Mouse (Mus musculus) spleen, embryonic (tissue): Measurements from ENCODE around the gene Ece1.

Experiments used
- CTCF ChIA-PET: fragments of 350-600 bp; sonication (Branson Sonifier 250); formaldehyde crosslinking; loops from one replicate; lab custom pipeline; 2022; lab: Charles Lee

The Ece1 gene

DNA sequence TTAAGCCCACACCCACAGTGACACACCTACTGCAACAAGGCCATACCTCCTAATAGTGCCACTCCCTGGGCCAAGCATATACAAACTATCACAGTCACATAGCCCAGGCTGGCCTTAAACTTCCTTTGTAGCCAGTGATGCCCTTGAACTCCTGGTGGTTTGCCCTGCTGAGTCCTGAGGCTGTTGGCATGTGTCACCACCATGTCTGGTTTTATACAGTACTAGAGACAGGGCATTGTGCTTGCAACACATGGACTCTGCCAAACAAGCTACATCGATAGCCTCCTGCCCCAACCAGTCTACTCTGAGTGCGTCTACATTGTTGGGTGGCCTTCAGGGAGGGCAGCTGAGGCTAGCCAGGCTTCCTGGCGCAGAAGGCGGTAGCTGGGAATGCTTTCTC, 74.1 kb downstream of the Ece1 start:
- CTCF ChIA-PET = interaction anchor here (0.7 kb wide), 1 partner anchor 78 kb away, joined by 4 read pairs; no protein-coding TSS in a partner anchor

DNA sequence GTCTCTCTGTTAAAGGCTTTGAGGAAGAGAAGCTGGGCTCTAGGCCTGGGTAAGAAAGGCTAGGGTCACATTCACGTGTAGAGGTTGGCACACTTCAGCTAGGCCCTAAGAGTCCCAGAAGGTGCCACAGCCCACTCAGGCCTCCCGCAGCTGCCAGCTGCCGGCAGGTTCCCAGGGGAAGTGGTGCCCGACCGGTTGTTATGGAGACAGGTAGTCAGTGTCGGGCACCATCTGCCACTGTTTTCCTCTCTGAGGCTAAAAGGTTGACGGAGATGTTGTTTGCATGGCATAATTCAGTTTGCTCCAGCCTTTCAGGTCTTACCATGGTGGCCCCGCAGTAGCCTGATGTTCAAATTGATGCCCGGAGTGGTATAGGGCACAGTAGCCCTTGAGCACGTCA, 78.0 kb downstream of the Ece1 start:
- CTCF ChIA-PET = no interaction called here

DNA sequence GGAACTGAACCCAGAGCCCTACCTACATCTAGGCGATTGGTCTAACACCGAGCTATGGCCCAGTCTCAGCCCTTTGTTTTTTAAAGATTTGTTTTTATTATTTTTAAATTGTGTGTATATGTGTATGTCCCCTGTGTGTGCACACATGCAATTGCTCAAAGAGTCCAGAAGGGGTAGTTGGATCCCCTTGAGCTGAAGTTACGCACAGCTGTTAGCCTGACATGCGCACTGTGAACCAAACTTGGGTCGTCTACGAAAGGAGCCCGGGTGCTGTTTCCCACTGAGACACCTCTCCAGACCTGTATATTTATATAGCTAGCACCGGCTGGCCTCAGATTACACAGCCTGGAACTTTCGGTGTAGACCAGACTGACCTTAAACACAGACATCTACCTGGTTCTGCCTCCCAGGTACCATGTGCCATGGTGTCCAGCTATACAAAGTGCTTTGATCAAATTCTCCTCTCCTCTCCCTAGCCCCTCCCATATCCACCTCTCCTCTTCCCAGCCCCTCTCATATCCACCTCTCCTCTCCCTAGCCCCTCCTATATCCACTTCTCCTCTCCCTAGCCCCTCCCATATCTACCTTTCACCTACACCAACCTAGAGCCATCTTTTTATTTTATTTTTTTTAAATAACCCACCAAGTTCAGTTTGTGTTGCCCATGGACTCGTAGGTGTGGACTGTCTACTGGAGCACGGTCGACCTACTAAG, 79.3 kb downstream of the Ece1 start:
- CTCF ChIA-PET = no interaction called here

DNA sequence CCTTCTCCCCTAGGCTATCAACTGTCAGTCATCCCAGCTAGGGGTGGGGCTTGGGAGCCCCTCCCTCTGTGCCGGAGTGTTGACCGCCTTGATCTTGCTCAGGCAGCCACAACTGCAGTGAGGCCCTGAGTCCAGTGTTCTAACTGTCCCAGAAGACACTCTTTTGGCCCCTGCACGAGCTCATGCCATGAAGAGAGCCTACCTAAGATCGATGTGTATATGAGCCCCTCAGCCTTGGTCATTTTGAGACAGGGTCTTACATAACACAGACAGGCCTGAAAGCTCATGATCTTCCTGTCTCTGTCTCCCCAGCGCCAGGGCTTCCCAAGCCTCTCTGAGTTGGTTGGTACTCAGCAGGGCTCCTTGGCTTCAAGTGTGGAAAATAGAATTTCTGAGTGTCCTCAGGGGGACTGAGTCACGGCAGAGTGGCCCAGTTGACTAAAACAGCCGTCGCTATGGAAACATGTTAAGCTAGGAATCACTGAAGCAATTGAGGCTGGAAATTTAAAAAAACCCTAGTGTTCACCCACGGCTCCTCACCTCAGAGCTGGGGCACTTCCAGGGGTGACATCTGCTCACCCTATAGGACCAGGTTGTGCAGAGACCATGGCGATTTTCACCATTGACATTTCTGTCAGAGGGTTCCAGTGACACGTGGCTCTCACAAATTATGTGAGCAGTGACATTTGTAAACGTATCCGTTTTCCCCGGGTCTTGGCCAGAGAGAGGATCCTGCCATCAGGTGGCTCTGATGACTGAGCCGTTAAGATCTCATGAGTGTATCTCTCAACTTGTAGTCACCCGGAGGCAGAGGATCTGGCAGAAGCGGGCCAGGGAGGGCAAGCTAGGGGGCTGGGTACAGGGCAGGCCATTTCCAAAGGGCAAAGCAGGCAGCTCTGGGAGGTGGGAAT, 80.1 kb downstream of the Ece1 start:
- CTCF ChIA-PET = no interaction called here

DNA sequence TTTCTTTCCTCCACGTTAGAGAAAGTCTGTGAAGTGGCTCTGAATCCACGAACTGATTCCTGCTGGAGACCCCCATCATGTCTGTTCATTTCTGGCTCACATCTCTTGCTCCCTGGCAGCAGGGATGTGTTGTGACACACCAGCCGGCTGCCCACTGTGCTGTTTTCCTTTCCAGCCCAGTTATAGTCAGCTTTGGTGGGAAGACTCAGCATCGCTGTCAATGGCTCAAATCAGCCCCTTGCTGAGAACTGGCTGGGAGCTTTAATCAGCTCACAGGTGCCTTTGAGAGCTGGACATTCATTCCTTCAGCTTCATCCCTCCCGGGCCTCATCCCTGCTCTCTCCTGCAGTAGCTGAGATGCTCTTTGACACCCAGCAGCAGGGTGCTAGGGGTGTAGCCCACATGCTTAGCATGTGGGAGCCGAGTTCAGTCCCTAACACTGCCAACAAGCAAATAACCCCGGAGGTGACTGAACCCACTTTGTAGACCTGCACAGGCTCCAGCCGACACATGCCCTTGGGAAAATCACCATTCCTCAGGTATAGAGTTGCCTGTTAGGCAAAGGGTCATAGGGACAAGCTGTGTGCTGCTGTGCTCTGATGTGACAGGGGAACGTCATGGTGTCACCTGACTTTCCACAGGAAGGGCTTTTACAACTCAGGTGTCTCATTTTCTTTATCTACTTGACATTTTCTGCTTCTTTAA, 80.9 kb downstream of the Ece1 start:
- CTCF ChIA-PET = no interaction called here

DNA sequence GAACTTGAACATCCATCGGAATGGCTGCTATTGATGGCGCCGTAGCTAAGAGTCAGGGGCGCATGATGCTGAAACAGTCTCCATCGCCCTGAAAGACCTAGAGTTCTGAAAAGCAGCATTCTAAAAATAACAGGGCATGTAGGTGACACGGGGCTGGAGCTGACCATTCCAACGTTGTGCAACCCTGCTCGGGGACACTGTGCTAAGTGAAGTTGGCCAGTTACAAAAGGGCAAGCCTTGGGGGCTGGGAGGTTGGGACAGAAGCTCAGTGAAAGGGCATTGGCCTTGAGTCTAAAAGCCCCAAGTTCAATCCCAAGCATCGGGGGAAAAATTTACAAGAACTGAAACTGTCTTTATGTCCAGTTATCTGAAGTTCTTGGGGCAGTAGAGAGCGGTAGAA, 81.5 kb downstream of the Ece1 start:
- CTCF ChIA-PET = no interaction called here

DNA sequence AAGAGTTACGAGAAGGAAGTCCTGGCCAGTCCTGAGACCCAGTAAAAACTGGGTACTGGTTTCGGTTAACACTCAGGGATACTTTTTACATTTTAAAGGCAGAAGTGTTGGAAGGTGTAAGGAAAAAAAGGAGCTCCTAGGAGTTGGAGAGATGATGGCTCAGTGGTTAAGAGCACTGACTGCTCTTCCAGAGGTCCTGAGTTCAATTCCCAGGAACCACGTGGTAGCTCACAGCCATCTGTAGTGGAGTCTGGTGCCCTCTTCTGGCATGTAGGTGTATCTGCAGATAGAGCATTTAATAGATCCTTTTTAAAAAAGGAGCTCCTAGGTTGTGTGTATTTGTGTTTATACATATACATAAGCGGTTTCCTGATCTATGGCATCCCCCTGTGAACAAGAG, 83.3 kb downstream of the Ece1 start:
- CTCF ChIA-PET = interaction anchor here (0.6 to 1.1 kb wide), 2 partner anchors 18 to 32 kb away, joined by 4 to 7 read pairs; no protein-coding TSS in a partner anchor

DNA sequence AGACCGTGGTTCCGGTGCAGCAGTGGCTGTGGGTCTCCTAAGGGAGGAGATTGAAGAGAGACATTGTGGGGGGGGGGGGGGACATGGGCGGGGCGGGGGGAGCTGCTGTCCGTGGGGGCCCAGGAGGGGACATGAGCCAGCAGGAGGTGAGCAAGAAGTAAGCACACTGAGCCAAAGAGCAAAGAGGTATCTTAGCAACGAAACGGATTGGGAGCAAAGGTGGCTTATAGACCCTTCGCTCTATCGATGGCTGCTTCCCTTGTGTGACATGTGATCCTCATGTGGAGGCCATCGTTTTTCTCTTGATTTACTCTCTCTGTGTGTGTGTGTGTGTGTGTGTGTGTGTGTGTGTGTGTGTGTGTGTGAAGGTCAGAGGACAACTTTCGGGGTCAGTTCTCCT, 84.4 kb downstream of the Ece1 start:
- CTCF ChIA-PET = interaction anchor here (0.6 kb wide), 2 partner anchors 71 to 855 kb away, joined by 3 to 8 read pairs; no protein-coding TSS in a partner anchor

DNA sequence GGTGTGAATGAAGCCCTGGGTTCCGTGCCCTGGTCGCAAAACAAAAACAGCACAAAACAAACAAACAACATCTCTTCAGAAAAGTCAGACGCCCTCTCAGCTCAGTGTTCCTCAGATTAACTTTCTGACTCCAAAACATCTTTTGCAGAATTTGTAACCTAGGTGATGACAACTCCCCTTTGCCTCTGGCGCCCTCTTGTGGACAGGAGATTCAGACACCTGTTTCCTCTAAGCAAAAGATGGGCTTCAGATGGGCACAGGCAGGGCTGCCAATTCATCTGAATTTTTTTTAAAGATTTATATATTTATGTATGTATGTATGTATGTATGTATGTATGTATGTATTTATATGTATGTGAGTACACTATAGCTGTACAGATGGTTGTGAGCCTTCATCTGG, 90.8 kb downstream of the Ece1 start:
- CTCF ChIA-PET = interaction anchor here (0.6 kb wide), 1 partner anchor 114 kb away, joined by 3 read pairs; no protein-coding TSS in a partner anchor

DNA sequence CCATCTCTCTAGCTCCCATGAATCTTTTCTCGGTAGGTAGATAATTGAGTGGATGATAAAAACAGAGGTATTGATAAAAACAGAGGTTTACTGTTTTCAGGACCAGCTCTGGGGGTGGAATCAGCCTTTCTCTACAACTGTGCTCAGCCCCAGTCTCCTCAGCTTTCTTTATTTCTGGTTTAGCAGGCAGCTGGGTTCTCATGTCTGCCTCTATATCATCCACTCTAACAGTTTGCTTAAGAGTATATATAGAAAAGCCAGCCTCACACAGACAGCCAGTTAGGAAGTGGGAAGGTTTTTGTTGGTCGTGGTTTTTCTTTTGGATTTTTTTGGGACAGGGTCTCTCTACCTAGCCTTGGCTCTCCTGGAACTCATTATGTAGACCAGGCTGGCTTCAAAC, 92.1 kb downstream of the Ece1 start:
- CTCF ChIA-PET = no interaction called here

DNA sequence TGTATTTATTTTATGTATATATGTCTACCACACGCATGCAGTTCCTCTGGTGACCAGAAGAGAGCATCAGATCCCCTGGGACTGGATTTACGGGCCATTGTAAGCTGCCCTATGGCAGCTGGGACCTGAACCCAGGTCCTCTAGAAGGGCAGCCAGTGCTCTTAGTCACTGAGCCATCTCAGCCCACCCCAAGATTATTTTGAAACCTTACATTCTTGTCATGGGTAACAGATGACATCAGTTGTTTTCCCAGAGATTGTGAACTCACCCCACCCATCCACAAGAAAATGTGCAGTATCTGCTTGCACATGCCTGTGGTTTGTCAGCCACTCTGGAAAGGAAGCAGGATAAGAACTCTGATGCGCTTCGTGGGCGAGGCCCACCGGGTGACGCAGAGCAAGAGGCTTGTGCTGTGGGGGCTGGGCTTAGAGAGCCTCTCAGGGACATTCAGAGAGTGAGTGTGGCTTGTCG, 92.9 kb downstream of the Ece1 start:
- CTCF ChIA-PET = no interaction called here

DNA sequence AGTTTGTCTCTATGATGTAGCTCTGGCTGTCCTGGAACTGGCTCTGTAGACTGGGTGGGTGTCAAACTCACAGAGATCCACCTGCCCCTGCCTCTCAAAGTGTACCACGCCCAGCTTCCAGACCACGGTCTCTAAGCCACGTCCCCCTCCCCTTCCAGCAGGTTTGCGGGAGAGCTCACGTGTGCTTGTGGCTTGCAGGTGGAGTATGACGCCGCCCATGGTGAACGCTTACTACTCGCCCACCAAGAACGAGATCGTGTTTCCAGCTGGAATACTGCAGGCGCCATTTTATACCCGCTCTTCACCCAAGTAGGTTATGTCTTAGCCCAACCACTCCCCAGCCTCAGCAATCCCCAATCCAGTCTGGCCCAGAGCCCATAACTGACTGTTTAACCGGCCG, 94.2 kb downstream of the Ece1 start:
- CTCF ChIA-PET = interaction anchor here (0.6 kb wide), 1 partner anchor 909 kb away, joined by 9 read pairs; no protein-coding TSS in a partner anchor

DNA sequence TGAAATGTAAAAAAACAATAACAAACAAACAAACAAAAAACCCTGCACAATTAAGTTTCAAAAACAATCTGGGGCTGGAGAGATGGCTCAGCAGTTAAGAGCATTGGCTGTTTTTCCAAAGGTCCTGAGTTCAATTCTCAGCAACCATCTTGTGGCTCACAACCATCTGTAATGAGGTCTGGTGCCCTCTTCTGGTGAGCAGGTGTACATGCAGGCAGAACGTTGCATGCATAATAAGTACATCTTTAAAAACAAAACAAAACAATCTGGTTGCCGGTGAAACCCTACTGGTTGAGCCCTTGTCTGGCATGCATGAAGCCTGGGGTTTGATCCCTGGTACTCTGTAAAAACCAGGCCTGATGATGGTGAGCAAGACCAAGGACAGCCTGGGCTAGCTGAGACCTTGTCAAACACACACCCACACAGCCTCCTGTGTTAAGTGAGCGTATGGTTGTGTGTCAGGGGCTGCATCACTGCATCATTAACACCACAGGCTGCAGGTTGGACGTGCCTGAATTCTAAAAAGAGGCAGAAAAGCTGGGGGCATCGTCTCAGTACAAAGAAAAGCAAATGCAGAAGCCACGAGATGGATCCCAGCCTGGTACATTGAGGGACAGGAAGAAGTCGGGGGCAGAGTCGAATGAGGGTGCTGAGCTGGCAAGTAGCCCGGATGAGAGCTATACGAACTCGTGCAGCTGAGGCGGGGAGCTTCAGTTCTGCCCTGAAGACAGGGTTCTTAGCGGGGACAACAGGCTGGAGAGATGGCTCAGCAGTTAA, 98.0 kb downstream of the Ece1 start:
- CTCF ChIA-PET = interaction anchor here (1.3 kb wide), 1 partner anchor 103 kb away, joined by 4 read pairs; no protein-coding TSS in a partner anchor

DNA sequence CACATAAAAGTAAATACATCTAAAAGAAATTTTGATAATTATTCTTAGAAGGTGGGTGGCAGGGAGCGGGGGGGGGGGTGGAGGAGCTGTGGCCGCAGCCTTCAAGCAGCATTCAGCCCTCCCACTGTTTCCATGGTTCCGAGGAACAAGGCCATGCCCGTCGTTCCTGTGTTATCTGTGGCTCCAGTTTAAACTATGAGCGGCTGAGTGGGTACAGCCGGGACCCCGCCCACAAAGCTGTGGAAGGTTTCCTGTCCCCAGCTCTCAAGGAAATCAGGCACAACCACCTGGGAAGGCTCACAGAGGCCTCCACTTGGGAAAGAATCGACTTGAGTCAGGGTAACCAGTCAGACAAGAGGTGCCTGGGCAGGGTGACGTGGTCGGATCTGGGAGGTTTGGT, 98.7 kb downstream of the Ece1 start:
- CTCF ChIA-PET = interaction anchor here (1.3 kb wide), 1 partner anchor 104 kb away, joined by 4 read pairs; no protein-coding TSS in a partner anchor

DNA sequence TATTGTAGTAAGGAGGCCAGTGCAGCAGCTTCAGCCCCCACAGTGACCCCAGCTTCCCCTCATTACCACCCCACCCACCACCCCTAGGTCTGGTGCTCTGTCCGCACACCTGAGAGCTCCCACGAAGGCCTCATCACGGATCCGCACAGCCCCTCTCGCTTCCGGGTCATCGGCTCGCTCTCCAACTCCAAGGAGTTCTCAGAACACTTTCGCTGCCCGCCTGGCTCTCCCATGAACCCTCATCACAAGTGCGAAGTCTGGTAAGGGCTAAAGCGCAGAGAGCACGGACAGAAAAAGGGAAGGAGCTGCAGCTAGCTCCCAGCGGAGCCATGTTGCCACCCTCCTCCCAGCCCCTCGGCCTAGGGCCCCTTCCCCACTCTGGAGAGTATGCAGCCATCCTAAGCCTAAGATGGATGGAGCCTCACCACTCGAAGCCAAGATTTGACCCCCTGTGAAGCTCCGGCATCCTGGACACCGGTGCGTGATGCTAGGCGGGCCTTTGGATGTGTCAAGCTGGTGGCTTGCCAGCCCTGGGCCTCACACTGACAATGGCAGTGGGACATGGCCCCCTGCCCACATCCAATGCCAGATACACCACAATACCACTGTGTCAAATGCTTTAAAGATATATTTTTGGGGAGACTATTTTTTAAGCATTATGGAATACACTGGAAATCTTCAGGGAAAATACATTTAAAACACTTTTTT, 100.8 kb downstream of the Ece1 start:
- CTCF ChIA-PET = interaction anchor here (0.7 kb wide), 1 partner anchor 17 kb away, joined by 4 read pairs; no protein-coding TSS in a partner anchor

DNA sequence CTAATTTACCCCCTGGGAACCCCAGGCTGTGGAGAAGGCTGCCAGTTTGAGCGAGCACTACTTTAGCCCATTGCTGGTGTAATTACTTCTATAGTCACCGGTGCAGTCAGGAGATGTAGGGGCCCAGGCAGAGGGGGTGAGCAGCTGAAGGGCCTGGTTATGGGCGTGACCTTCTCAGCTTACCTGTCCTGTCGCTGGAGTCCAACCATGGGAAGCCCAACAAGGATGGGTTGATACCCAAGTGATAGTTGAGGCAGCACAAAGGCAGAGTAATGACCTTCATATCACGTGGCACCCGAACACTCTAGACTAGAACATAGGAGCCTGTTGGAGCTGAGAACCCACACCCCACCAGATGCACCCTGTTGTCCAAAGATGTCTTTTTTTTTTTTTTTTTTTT, 101.4 kb downstream of the Ece1 start:
- CTCF ChIA-PET = interaction anchor here (0.6 to 0.7 kb wide), 3 partner anchors 18 to 178 kb away, joined by 3 to 22 read pairs (median 4); no protein-coding TSS in a partner anchor

DNA sequence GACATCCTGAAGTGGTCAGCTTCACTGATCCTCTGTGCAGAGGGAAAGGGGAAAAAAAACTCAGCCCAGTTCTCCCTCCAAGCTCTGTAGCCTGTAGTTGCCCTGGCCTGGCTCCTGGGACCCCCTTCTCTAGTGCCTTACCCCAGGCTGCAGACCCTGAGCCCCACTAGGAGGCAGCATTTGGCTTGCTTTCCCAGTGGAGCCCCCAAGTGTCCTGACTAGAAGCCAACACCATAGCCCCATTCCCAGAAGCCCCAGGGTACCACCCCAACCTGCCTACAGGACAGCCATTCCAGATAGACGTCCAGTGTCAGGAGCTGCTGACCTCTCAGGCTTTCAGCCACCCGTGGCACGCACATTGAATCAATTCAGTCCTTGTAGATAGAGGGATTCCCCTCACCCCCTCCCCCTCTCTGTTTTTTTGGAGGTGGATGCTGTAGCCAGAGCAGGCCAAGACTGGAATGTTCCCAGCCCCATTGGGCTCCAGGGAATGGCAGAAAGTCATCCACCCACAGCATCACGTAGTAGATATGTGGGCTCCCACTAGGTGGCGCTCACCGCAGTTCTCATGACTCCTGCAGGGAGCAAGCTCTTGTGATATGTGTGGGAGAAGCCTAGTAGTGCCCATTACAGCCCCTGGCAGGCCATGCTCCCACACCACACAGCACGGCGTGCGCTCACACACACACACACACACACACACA, 102.0 kb downstream of the Ece1 start:
- CTCF ChIA-PET = interaction anchor here (0.6 to 0.7 kb wide), 4 partner anchors 18 to 178 kb away, joined by 3 to 22 read pairs (median 4); no protein-coding TSS in a partner anchor

DNA sequence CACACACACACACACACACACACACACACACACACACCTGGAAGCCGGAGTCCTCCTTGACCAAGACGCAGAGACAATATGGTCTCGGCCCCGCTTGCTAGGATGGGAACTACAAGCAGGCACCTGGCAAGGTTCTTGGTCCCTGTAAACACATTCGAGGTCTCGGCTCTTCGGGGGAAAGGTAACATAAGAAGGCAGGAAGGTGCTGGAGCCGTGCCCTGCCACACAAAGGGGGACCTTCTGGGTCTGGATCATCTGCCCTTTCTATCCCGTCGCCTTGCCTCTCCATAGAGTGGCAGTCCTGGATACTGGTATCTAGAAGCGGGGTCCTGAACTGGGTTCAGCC, 102.5 kb downstream of the Ece1 start:
- CTCF ChIA-PET = interaction anchor here (0.6 kb wide), 1 partner anchor 111 kb away, joined by 3 read pairs; no protein-coding TSS in a partner anchor

DNA sequence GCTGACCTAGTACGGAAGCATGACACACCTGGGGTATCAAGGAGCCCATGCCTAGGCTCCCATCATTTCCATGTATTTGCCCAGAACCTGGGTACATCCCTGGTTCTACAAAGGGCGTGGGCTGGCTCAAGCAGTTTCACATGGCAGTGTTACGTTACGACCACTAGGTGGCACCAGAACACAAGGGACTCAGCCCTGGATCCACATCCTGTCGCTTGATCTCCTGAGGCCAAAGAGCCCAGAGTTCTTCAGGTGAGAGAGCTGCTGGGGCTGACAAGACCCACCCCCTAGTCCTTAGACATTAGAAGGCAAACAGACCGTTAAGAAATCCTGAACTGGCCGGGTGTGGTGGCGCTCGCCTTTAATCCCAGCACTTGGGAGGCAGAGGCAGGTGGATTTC, 106.2 kb downstream of the Ece1 start:
- CTCF ChIA-PET = interaction anchor here (0.6 to 1.1 kb wide), 4 partner anchors 105 to 1617 kb away, joined by 3 to 6 read pairs (median 4); no protein-coding TSS in a partner anchor
